Mouse (Mus musculus): ENCODE results near the gene Ttll7. TPM values are rescaled to one million over a fixed set of nuclear protein-coding genes. Genes with fewer than 3 reads are reported as not detected.

Ttll7 gene
- polyA plus RNA-seq, 1 experiment from 2014 or later: 5.5 TPM

GRCm38 (mm10) chr3:147028382-147028781, 176.2 kb downstream of the Ttll7 start:
- DNase-seq (ENCODE audit: low spot score): no peak
- H3K36me3 ChIP-seq (ENCODE audit: control insufficient read depth, insufficient read depth, low read length): no peaks in the 10 kb centered on the region
- H3K27me3 ChIP-seq (ENCODE audit: control insufficient read depth, insufficient read depth, low read length): no peaks in the 10 kb centered on the region
- no peak overlapping the region for H3K27ac ChIP-seq (ENCODE audit: low read depth, low read length)
- 93% methylated on average over 7 of the region's 7 CpGs for WGBS
- no peak overlapping the region for H3K4me2 ChIP-seq (ENCODE audit: low read depth, low read length, severe bottlenecking)
- H3K4me1 ChIP-seq (replicated peaks; ENCODE audit: control insufficient read depth, insufficient read depth, low read length): no peaks in the 10 kb centered on the region
- ATAC-seq (replicated peaks; ENCODE audit: low FRiP score): no peak
- no peaks in the 10 kb centered on the region for H3K9me3 ChIP-seq (ENCODE audit: control insufficient read depth, low read length)
- H3K4me3 ChIP-seq (ENCODE audit: low read depth, low read length): no peak overlapping the region
- no peak overlapping the region for H3K9ac ChIP-seq (ENCODE audit: low read length)

- WGBS: 79% methylated on average over 11 of the region's 11 CpGs
- no peaks in the 10 kb centered on the region for H3K4me1 ChIP-seq (replicated peaks; ENCODE audit: control insufficient read depth, insufficient read depth, low read length)
- DNase-seq (ENCODE audit: low spot score) (no peak), ATAC-seq (replicated peaks; ENCODE audit: low FRiP score) (no peak)
- H3K9me3 ChIP-seq (ENCODE audit: control insufficient read depth, low read length): no peaks in the 10 kb centered on the region
- no peaks in the 10 kb centered on the region for H3K27me3 ChIP-seq (ENCODE audit: control insufficient read depth, insufficient read depth, low read length)
- H3K4me3 ChIP-seq (ENCODE audit: low read depth, low read length): no peak overlapping the region
- no peaks in the 10 kb centered on the region for H3K36me3 ChIP-seq (ENCODE audit: control insufficient read depth, insufficient read depth, low read length)
- H3K4me2 ChIP-seq (ENCODE audit: low read depth, low read length, severe bottlenecking): no peak overlapping the region
- H3K27ac ChIP-seq (ENCODE audit: low read depth, low read length): no peak overlapping the region
- H3K9ac ChIP-seq (ENCODE audit: low read length): no peak overlapping the region
Measured at GRCm38 (mm10) chr3:147029718-147030117, 177.6 kb downstream of the Ttll7 start.

DNA sequence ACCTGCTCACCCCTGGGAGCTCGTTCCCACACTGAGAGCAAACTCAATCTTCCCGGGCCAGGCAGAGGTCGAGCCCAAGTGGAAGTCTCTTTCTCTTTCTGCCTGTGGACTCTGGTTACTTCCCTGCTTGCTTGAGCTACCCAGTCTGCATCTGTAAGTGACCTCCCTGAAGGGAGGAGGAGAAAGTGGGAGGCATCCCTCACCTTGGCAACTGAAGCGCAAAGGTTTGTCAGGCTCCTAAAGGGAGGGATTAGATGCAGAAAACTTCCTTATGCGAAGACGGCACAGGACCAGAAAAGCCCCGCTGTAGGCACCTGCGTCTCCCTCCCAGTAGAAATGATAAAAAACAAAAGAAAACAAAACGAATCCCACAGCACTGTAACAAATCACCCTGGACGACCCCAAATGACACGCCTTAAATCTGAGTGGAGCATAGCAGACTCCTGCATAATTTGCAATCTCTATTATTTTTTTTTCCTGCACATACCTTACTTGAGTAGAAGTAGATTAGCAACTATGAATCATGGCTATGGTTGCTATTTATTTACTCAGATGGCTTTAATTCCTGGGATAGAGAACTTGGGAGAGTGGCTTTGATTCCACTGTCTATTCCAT, 178.2 kb downstream of the Ttll7 start:
- H3K36me3 ChIP-seq (ENCODE audit: control insufficient read depth, insufficient read depth, low read length): no peaks in the 10 kb centered on the region
- 58% methylated on average over 11 of the region's 11 CpGs for WGBS

More for the DNA sequence above, 178.2 kb downstream of the Ttll7 start:
- Histone ChIP-seq H3K9me3 (ENCODE audit: control insufficient read depth, low read length) (no peaks in the 10 kb centered on the region), H3K27me3 (ENCODE audit: control insufficient read depth, insufficient read depth, low read length) (no peaks in the 10 kb centered on the region), H3K27ac (ENCODE audit: low read depth, low read length) (no peak overlapping the region), H3K4me3 (ENCODE audit: low read depth, low read length) (no peak overlapping the region), H3K9ac (ENCODE audit: low read length) (no peak overlapping the region), H3K4me2 (ENCODE audit: low read depth, low read length, severe bottlenecking) (no peak overlapping the region), H3K4me1 (replicated peaks; ENCODE audit: control insufficient read depth, insufficient read depth, low read length) (no peaks in the 10 kb centered on the region)
- ATAC-seq (replicated peaks; ENCODE audit: low FRiP score): no peak
- DNase-seq (ENCODE audit: low spot score): no peak

Other genes with a start within 250 kb of the Ttll7 start
- gene Dnase2b, start 236.8 kb upstream of the Ttll7 start, polyA plus RNA-seq (2014; fragmentation: Nextera tagmentation; extraction: Ambion mirVana): not detected in 2 replicates
- gene 4930503B20Rik, start 201.1 kb upstream of the Ttll7 start, polyA plus RNA-seq (2014; fragmentation: Nextera tagmentation; extraction: Ambion mirVana): not detected in 2 replicates
- gene Samd13, start 166.8 kb upstream of the Ttll7 start, polyA plus RNA-seq (2014; fragmentation: Nextera tagmentation; extraction: Ambion mirVana): 0.52 and 0.97 TPM in 2 replicates
- 69.0 and 75.3 TPM in 2 replicates for gene Prkacb, start 39.4 kb upstream of the Ttll7 start, polyA plus RNA-seq (2014; fragmentation: Nextera tagmentation; extraction: Ambion mirVana)